Mouse (Mus musculus): Measurements from ENCODE around the gene Ick. TPM values are rescaled to one million over a fixed set of nuclear protein-coding genes. Genes with fewer than 3 reads are reported as not detected.

Ick gene
- total and polyA plus RNA-seq, 3 experiments, result 6.1 to 16.1 TPM; not detected in 1

GRCm38 (mm10) chr9:78073713-78074340 is 35.2 kb upstream of the Ick start:
- Histone ChIP-seq H3K9ac (ENCODE audit: control insufficient read depth, low read depth, low read length, poor library complexity, severe bottlenecking) (peak overlapping the region; percentile 16; the same call in 1 of the 2 replicates), H3K4me1 (ENCODE audit: control insufficient read depth in 1 of 2, insufficient read depth in 2 of 2, low read length in 2 of 2) (peaks cover 0 to 5% of the 10 kb centered on the region in 2 experiments; a peak in 2 of 4 replicates), H3K27ac (ENCODE audit: control insufficient read depth, low read depth, low read length) (0 out of 2 replicates have a peak overlapping the region, but pooled peaks have one; percentile 19), H3K4me3 (ENCODE audit: control insufficient read depth in 1 of 2, insufficient read depth in 1 of 2, low read depth in 2 of 2, low read length in 2 of 2) (0 out of 4 replicates have a peak overlapping the region, but pooled peaks of 1 of the 2 experiments have one; percentile 16), H3K9me3 (replicated peaks; ENCODE audit: insufficient read depth, low read length) (no peaks in the 10 kb centered on the region), H3K36me3 (ENCODE audit: control insufficient read depth in 1 of 2, insufficient read depth in 2 of 2, low read length in 2 of 2) (peaks cover 0 to 3% of the 10 kb centered on the region in 2 experiments; a peak in 2 of 4 replicates), H3K27me3 (ENCODE audit: control insufficient read depth in 1 of 2, insufficient read depth in 2 of 2, low read length in 2 of 2) (no peaks in the 10 kb centered on the region), H3K79me2 (ENCODE audit: control insufficient read depth, insufficient read depth, low read length, poor library complexity) (no peaks in the 10 kb centered on the region)
- peak; percentile 21 for DNase-seq (ENCODE audit: low read depth, low spot score)
- TF ChIP-seq CHD1 (IDR thresholded peaks at IDR 0.05; ENCODE audit: low read depth, low read length) (no peak), ZNF384 (IDR thresholded peaks at IDR 0.05; ENCODE audit: low read depth, low read length) (peak; percentile 51; the same call in 1 of the 2 replicates)

DNA sequence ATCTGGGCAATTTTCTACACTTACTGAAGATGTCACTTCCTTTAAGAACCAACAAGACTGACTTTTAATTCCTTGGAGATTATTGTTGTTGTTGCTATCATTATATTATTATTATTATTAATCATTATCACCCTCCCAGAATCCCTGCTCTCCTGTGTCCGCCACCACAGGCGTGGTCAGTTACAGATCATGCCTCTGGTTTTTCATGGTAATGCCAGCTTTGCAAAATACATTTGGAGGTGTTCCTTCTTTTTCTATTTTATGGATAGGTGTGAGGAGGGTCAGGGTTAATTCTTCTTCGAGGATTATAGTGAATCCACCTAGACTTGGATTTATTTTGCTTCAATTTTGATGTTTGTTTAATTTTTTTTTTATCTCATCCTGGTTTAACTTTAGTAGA is 33.7 kb upstream of the Ick start:
- no peaks in the 10 kb centered on the region for H3K9me3 ChIP-seq (replicated peaks; ENCODE audit: insufficient read depth, low read length)
- no peak overlapping the region for H3K4me3 ChIP-seq (ENCODE audit: control insufficient read depth in 1 of 2, insufficient read depth in 1 of 2, low read depth in 2 of 2, low read length in 2 of 2)
- DNase-seq (ENCODE audit: low read depth, low spot score), result no peak
- TF ChIP-seq CTCF (IDR thresholded peaks at IDR 0.05 in 2 of 3, conservative IDR thresholded peaks at IDR 0.05 in 1 of 3; ENCODE audit: control insufficient read depth in 1 of 3, insufficient read depth in 1 of 3, low read depth in 2 of 3, low read length in 3 of 3, poor library complexity in 1 of 3, severe bottlenecking in 1 of 3), result no peak
- TF ChIP-seq SMC3 (IDR thresholded peaks at IDR 0.05; ENCODE audit: low read depth, low read length), result no peak
- no peak for TF ChIP-seq EP300 (IDR thresholded peaks at IDR 0.05; ENCODE audit: low read depth in 1 of 2, low read length in 2 of 2)
- no peak for TF ChIP-seq MYC (IDR thresholded peaks at IDR 0.05; ENCODE audit: low read depth, low read length)
- TF ChIP-seq TAL1 (IDR thresholded peaks at IDR 0.05; ENCODE audit: low read length), result no peak
- no peaks in the 10 kb centered on the region for H3K27me3 ChIP-seq (ENCODE audit: control insufficient read depth in 1 of 2, insufficient read depth in 2 of 2, low read length in 2 of 2)
- H3K79me2 ChIP-seq (ENCODE audit: control insufficient read depth, insufficient read depth, low read length, poor library complexity), result no peaks in the 10 kb centered on the region
- H3K9ac ChIP-seq (ENCODE audit: control insufficient read depth, low read depth, low read length, poor library complexity, severe bottlenecking), result no peak overlapping the region
- no peak overlapping the region for H3K27ac ChIP-seq (ENCODE audit: control insufficient read depth, low read depth, low read length)
- H3K4me1 ChIP-seq (ENCODE audit: control insufficient read depth in 1 of 2, insufficient read depth in 2 of 2, low read length in 2 of 2), result peaks cover 0 to 5% of the 10 kb centered on the region in 2 experiments; a peak in 2 of 4 replicates
- H3K36me3 ChIP-seq (ENCODE audit: control insufficient read depth in 1 of 2, insufficient read depth in 2 of 2, low read length in 2 of 2), result peaks cover 0 to 3% of the 10 kb centered on the region in 2 experiments; a peak in 2 of 4 replicates

DNA sequence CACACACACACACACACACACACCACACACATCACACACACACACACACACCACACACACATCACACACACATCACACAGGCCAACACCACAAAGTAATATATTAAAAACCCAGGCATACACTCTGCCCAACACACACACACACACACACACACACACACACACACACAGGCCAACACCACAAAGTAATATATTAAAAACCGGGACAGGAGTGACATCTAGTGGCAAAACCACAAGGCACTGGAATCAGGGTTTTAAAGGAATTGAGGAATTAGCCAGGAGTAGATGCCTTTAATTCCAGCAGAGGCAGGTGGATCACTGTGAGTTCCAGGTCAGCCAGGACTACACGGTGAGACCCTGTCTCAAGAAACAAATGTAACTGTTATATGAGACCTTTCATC is 30.8 kb upstream of the Ick start:
- peak; percentile 27 for DNase-seq (ENCODE audit: low read depth, low spot score)
- Histone ChIP-seq H3K27me3 (ENCODE audit: control insufficient read depth in 1 of 2, insufficient read depth in 2 of 2, low read length in 2 of 2) (no peaks in the 10 kb centered on the region), H3K4me3 (ENCODE audit: control insufficient read depth in 1 of 2, insufficient read depth in 1 of 2, low read depth in 2 of 2, low read length in 2 of 2) (no peak overlapping the region), H3K9me3 (replicated peaks; ENCODE audit: insufficient read depth, low read length) (no peaks in the 10 kb centered on the region), H3K27ac (ENCODE audit: control insufficient read depth, low read depth, low read length) (no peak overlapping the region), H3K79me2 (ENCODE audit: control insufficient read depth, insufficient read depth, low read length, poor library complexity) (no peaks in the 10 kb centered on the region), H3K4me1 (ENCODE audit: control insufficient read depth in 1 of 2, insufficient read depth in 2 of 2, low read length in 2 of 2) (peaks cover 0 to 5% of the 10 kb centered on the region in 2 experiments; a peak in 2 of 4 replicates), H3K36me3 (ENCODE audit: control insufficient read depth in 1 of 2, insufficient read depth in 2 of 2, low read length in 2 of 2) (peaks cover under 1 to 3% of the 10 kb centered on the region in 2 experiments; a peak in 3 of 4 replicates), H3K9ac (ENCODE audit: control insufficient read depth, low read depth, low read length, poor library complexity, severe bottlenecking) (no peak overlapping the region)
- TF ChIP-seq TCF12 (IDR thresholded peaks at IDR 0.05; ENCODE audit: low read depth, low read length) (no peak), MYB (IDR thresholded peaks at IDR 0.05; ENCODE audit: low read depth, low read length) (no peak), TAL1 (IDR thresholded peaks at IDR 0.05; ENCODE audit: low read length) (no peak), ELF1 (IDR thresholded peaks at IDR 0.05; ENCODE audit: low read depth, low read length) (no peak), SMC3 (IDR thresholded peaks at IDR 0.05; ENCODE audit: low read depth, low read length) (peak; percentile 15; the same call in 1 of the 2 replicates), NELFE (IDR thresholded peaks at IDR 0.05; ENCODE audit: low read depth, low read length) (no peak), E2F4 (IDR thresholded peaks at IDR 0.05; ENCODE audit: borderline replicate concordance, low read depth, low read length) (no peak), CTCF (IDR thresholded peaks at IDR 0.05 in 2 of 3, conservative IDR thresholded peaks at IDR 0.05 in 1 of 3; ENCODE audit: control insufficient read depth in 1 of 3, insufficient read depth in 1 of 3, low read depth in 2 of 3, low read length in 3 of 3, poor library complexity in 1 of 3, severe bottlenecking in 1 of 3) (peak in 2 of 3 experiments; percentile 7 to 50; a peak in 3 of 6 replicates), ZNF384 (IDR thresholded peaks at IDR 0.05; ENCODE audit: low read depth, low read length) (no peak), RAD21 (IDR thresholded peaks at IDR 0.05; ENCODE audit: low read depth, low read length) (peak; percentile 42), POLR2AphosphoS5 (IDR thresholded peaks at IDR 0.05; ENCODE audit: borderline replicate concordance, low read depth, low read length) (no peak), MXI1 (IDR thresholded peaks at IDR 0.05; ENCODE audit: low read depth, low read length) (no peak), POLR2AphosphoS2 (IDR thresholded peaks at IDR 0.05; ENCODE audit: low read length) (no peak), TBP (IDR thresholded peaks at IDR 0.05; ENCODE audit: low read depth, low read length) (no peak)

Measured in MEL (cell line).